Mouse (Mus musculus) neural tube, embryonic 11.5 days (tissue): Measurements from ENCODE around the gene Pdia4. TPM values are rescaled to one million over a fixed set of nuclear protein-coding genes. Genes with fewer than 3 reads are reported as not detected.

Experiments
- ATAC-seq: fragments of 200-750 bp; cut with Nextera tagmentation; 2 replicates; pipeline ENCODE4 v1.8.0; 2017; ENCODE audit warnings: moderate number of reproducible peaks, mild to moderate bottlenecking, moderate TSS enrichment, moderate library complexity; ENCODE audit not compliant: insufficient read depth, low FRiP score, low TSS enrichment
- DNase-seq: peaks from one replicate; pipeline ENCODE4 v3.0.0-alpha.2; 2015; ENCODE audit warnings: low spot score
- H3K27ac ChIP-seq: fragments of 300-500 bp; sonication (generic); 2 replicates; pipeline ENCODE4 v1.5.1; 2014; ENCODE audit warnings: low read depth, mild to moderate bottlenecking, low read length
- H3K27me3 ChIP-seq: fragments of 300-500 bp; sonication (generic); 2 replicates; pipeline ENCODE4 v1.6.1; 2014; ENCODE audit warnings: mild to moderate bottlenecking, low read length, mixed read lengths; ENCODE audit not compliant: control insufficient read depth, insufficient read depth
- H3K36me3 ChIP-seq: fragments of 300-500 bp; sonication (generic); 2 replicates; pipeline ENCODE4 v1.6.1; 2014; ENCODE audit warnings: mild to moderate bottlenecking, low read length, moderate library complexity, mixed read lengths; ENCODE audit not compliant: control insufficient read depth, insufficient read depth
- H3K4me1 ChIP-seq: fragments of 300-500 bp; sonication (generic); 2 replicates; pipeline ENCODE4 v1.6.1; 2014; ENCODE audit warnings: low read length, mixed read lengths; ENCODE audit not compliant: control insufficient read depth, insufficient read depth
- H3K4me2 ChIP-seq: fragments of 300-500 bp; sonication (generic); 2 replicates; pipeline ENCODE4 v1.6.1; 2014; ENCODE audit warnings: low read depth, mild to moderate bottlenecking, moderate library complexity
- H3K4me3 ChIP-seq: fragments of 300-500 bp; sonication (generic); 2 replicates; pipeline ENCODE4 v1.5.1; 2014; ENCODE audit warnings: low read depth, low read length
- H3K9ac ChIP-seq: fragments of 300-500 bp; sonication (generic); 2 replicates; pipeline ENCODE4 v1.6.1; 2014; ENCODE audit warnings: mild to moderate bottlenecking, low read length
- H3K9me3 ChIP-seq: fragments of 300-500 bp; sonication (generic); 2 replicates; pipeline ENCODE4 v1.6.1; 2016; ENCODE audit warnings: low read length; ENCODE audit not compliant: control insufficient read depth
- WGBS: fragments of 180-500 bp; shearing (Covaris S2); extraction: QIAGEN DNeasy Blood & Tissue Kit; methylation state at CpG from one replicate; pipeline ENCODE4 v1.1.7; 2014; 5-methylcytosine and 5-hydroxymethylcytosine counted together
- polyA plus RNA-seq: library from polyadenylated mRNA; unstranded; fragments of >200 nt; fragmentation: Nextera tagmentation; extraction: Ambion mirVana; gene quantifications from 2 replicates; pipeline ENCODE4 v1.2.1, GENCODE M21; 2014

The Pdia4 gene
- polyA plus RNA-seq, 1 experiment from 2014 or later, result 304 TPM

- Histone ChIP-seq H3K4me1 (no peaks in the 10 kb centered on the region), H3K36me3 (peaks cover 13% of the 10 kb centered on the region), H3K27me3 (no peaks in the 10 kb centered on the region), H3K4me2 (no peak overlapping the region), H3K4me3 (no peak overlapping the region), H3K27ac (no peak overlapping the region), H3K9me3 (no peaks in the 10 kb centered on the region), H3K9ac (no peak overlapping the region)
- WGBS, result 92% methylated on average over 23 of the region's 23 CpGs
- DNase-seq, result no peak
- no peak for ATAC-seq
These were observed 6.5 kb upstream of the Pdia4 start for GRCm38 (mm10) chr6:47819626-47820325.

GRCm38 (mm10) chr6:47818721-47819120 is 5.5 kb upstream of the Pdia4 start:
- H3K9ac ChIP-seq, result no peak overlapping the region
- no peak overlapping the region for H3K27ac ChIP-seq
- no peak overlapping the region for H3K4me3 ChIP-seq
- H3K4me1 ChIP-seq, result 0 out of 2 replicates have a peak, but pooled peaks cover 3% of the 10 kb centered on the region
- DNase-seq, result no peak
- H3K36me3 ChIP-seq, result peaks cover 13% of the 10 kb centered on the region
- no peak for ATAC-seq
- no peak overlapping the region for H3K4me2 ChIP-seq
- no peaks in the 10 kb centered on the region for H3K27me3 ChIP-seq
- no peaks in the 10 kb centered on the region for H3K9me3 ChIP-seq
- 93% methylated on average over 8 of the region's 8 CpGs for WGBS

GRCm38 (mm10) chr6:47816151-47816550 is 2.9 kb upstream of the Pdia4 start:
- Histone ChIP-seq H3K27me3 (no peaks in the 10 kb centered on the region), H3K36me3 (peaks cover 12% of the 10 kb centered on the region), H3K27ac (no peak overlapping the region), H3K4me2 (no peak overlapping the region), H3K4me1 (peaks cover 12% of the 10 kb centered on the region; the same call in 1 of the 2 replicates), H3K9ac (no peak overlapping the region), H3K4me3 (no peak overlapping the region), H3K9me3 (no peaks in the 10 kb centered on the region)
- DNase-seq, result no peak
- ATAC-seq, result no peak
- WGBS, result 78% methylated on average over 1 of the region's 1 CpGs

- peaks cover 21% of the 10 kb centered on the region; the same call in 1 of the 2 replicates for H3K4me1 ChIP-seq
- H3K9ac ChIP-seq, result peak overlapping the region; percentile 94
- no peak for DNase-seq
- H3K27me3 ChIP-seq, result no peaks in the 10 kb centered on the region
- 2% methylated on average over 17 of the region's 17 CpGs for WGBS
- peak overlapping the region; percentile 80 for H3K4me3 ChIP-seq
- no peak for ATAC-seq
- H3K9me3 ChIP-seq, result no peaks in the 10 kb centered on the region
- peak overlapping the region; percentile 71 for H3K4me2 ChIP-seq
- H3K27ac ChIP-seq, result peak overlapping the region; percentile 94
- no peaks in the 10 kb centered on the region for H3K36me3 ChIP-seq
These were observed 837 bp downstream of the Pdia4 start for GRCm38 (mm10) chr6:47812271-47812915.

- peak overlapping the region; percentile 94 for H3K9ac ChIP-seq
- H3K27ac ChIP-seq, result no peak overlapping the region
- H3K4me1 ChIP-seq, result peaks cover 21% of the 10 kb centered on the region; the same call in 1 of the 2 replicates
- DNase-seq (no peak), ATAC-seq (no peak)
- peak overlapping the region; percentile 80 for H3K4me3 ChIP-seq
- peak overlapping the region; percentile 71 for H3K4me2 ChIP-seq
- 72% methylated on average over 5 of the region's 5 CpGs for WGBS
- H3K27me3 ChIP-seq, result no peaks in the 10 kb centered on the region
- no peaks in the 10 kb centered on the region; the same call in 1 of the 2 replicates for H3K36me3 ChIP-seq
- no peaks in the 10 kb centered on the region for H3K9me3 ChIP-seq
These were observed 1.9 kb downstream of the Pdia4 start for GRCm38 (mm10) chr6:47811324-47811723.

GRCm38 (mm10) chr6:47810181-47810580 is 3.0 kb downstream of the Pdia4 start:
- DNase-seq, result no peak
- peak overlapping the region; percentile 14; the same call in 1 of the 2 replicates for H3K4me2 ChIP-seq
- H3K4me3 ChIP-seq, result no peak overlapping the region
- no peak overlapping the region for H3K9ac ChIP-seq
- ATAC-seq, result no peak
- H3K36me3 ChIP-seq, result peaks cover 7% of the 10 kb centered on the region
- 84% methylated on average over 2 of the region's 2 CpGs for WGBS
- no peaks in the 10 kb centered on the region for H3K27me3 ChIP-seq
- peaks cover 21% of the 10 kb centered on the region; the same call in 1 of the 2 replicates for H3K4me1 ChIP-seq
- no peak overlapping the region for H3K27ac ChIP-seq
- no peaks in the 10 kb centered on the region for H3K9me3 ChIP-seq

GRCm38 (mm10) chr6:47809053-47809452 is 4.2 kb downstream of the Pdia4 start:
- Histone ChIP-seq H3K4me1 (peaks cover 17% of the 10 kb centered on the region; the same call in 1 of the 2 replicates), H3K27ac (no peak overlapping the region; the same call in 1 of the 2 replicates), H3K27me3 (no peaks in the 10 kb centered on the region), H3K4me3 (no peak overlapping the region), H3K4me2 (no peak overlapping the region), H3K9ac (no peak overlapping the region), H3K36me3 (peaks cover 11% of the 10 kb centered on the region), H3K9me3 (no peaks in the 10 kb centered on the region)
- 80% methylated on average over 4 of the region's 4 CpGs for WGBS
- ATAC-seq, result no peak
- DNase-seq, result no peak

GRCm38 (mm10) chr6:47808545-47808944 is 4.7 kb downstream of the Pdia4 start:
- Histone ChIP-seq H3K36me3 (peaks cover 16% of the 10 kb centered on the region), H3K4me2 (no peak overlapping the region), H3K9ac (no peak overlapping the region), H3K4me3 (no peak overlapping the region), H3K27me3 (no peaks in the 10 kb centered on the region), H3K4me1 (peaks cover 17% of the 10 kb centered on the region; the same call in 1 of the 2 replicates), H3K27ac (no peak overlapping the region), H3K9me3 (no peaks in the 10 kb centered on the region)
- DNase-seq (no peak), ATAC-seq (no peak)
- 87% methylated on average over 5 of the region's 5 CpGs for WGBS
